Mouse (Mus musculus): ENCODE results near the gene Kdm5b. TPM values are rescaled to one million over a fixed set of nuclear protein-coding genes. Genes with fewer than 3 reads are reported as not detected.

Gene Kdm5b
- polyA plus RNA-seq, 1 experiment from 2014 or later = 28.9 TPM

GRCm38 (mm10) chr1:134591773-134592172 is 31.8 kb downstream of the Kdm5b start:
- H3K36me3 ChIP-seq = peaks cover 76% of the 10 kb centered on the region
- ATAC-seq (ENCODE audit: extremely low read depth, insufficient number of reproducible peaks, low FRiP score, low TSS enrichment) = no peak

GRCm38 (mm10) chr1:134597339-134598054 is 37.5 kb downstream of the Kdm5b start:
- WGBS = 73% methylated on average over 9 of the region's 9 CpGs
- Histone ChIP-seq H3K4me2 (no peak overlapping the region), H3K9me3 (no peaks in the 10 kb centered on the region), H3K9ac (no peak overlapping the region), H3K27me3 (replicated peaks) (no peaks in the 10 kb centered on the region), H3K36me3 (peaks cover 86% of the 10 kb centered on the region), H3K4me3 (no peak overlapping the region), H3K27ac (replicated peaks) (no peak overlapping the region), H3K4me1 (no peaks in the 10 kb centered on the region)
- ATAC-seq (ENCODE audit: extremely low read depth, insufficient number of reproducible peaks, low FRiP score, low TSS enrichment) = no peak

More at GRCm38 (mm10) chr1:134591773-134592172, 31.8 kb downstream of the Kdm5b start:
- Histone ChIP-seq H3K27me3 (replicated peaks) (no peaks in the 10 kb centered on the region), H3K27ac (replicated peaks) (no peak overlapping the region), H3K9ac (no peak overlapping the region), H3K9me3 (no peaks in the 10 kb centered on the region), H3K4me1 (no peaks in the 10 kb centered on the region), H3K4me2 (no peak overlapping the region), H3K4me3 (no peak overlapping the region)
- WGBS = 92% methylated on average over 2 of the region's 2 CpGs

DNA sequence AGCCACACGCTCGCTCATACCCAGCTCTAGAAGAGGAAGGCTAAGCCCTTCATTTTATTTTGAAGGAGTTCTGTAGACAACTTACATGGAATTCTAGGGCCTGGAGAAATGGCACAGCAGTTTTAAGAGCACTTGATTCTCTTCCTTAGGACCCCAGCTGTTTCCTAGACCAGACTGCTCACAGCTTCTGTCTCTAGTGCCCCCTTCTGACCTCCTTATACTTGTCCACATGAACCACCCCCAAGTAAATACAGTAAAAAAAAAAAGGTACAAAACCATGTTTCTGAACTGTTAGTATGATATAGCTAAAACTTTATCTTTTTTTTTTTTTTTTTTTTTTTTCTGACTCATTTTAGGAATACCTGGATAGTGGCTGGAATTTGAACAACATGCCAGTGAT is 44.1 kb downstream of the Kdm5b start:
- H3K9ac ChIP-seq = no peak overlapping the region
- ATAC-seq (ENCODE audit: extremely low read depth, insufficient number of reproducible peaks, low FRiP score, low TSS enrichment) = no peak
- no peak overlapping the region for H3K4me2 ChIP-seq
- H3K27ac ChIP-seq (replicated peaks) = no peak overlapping the region
- H3K36me3 ChIP-seq = peaks cover 88% of the 10 kb centered on the region
- no peak overlapping the region for H3K4me3 ChIP-seq
- no peaks in the 10 kb centered on the region for H3K4me1 ChIP-seq
- no peaks in the 10 kb centered on the region for H3K9me3 ChIP-seq
- WGBS = 96% methylated on average over 2 of the region's 2 CpGs
- H3K27me3 ChIP-seq (replicated peaks) = no peaks in the 10 kb centered on the region

DNA sequence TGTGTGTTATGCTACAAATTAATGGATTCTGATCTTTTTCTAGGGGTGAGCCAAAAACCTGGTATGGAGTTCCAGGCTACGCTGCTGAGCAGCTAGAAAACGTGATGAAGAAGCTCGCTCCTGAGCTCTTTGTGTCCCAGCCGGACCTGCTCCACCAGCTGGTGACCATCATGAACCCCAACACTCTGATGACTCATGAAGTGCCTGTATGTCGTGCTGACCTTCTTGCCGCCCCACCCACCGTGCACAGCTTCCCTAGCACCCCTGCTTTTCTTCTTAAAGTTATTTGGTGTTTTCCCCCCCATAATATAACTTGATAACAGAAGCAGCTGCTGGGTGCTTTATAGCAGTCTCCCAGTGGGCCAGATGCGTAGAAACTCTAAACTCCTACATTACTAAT is 45.7 kb downstream of the Kdm5b start:
- no peak for ATAC-seq (ENCODE audit: extremely low read depth, insufficient number of reproducible peaks, low FRiP score, low TSS enrichment)
- Histone ChIP-seq H3K9me3 (no peaks in the 10 kb centered on the region), H3K4me3 (no peak overlapping the region), H3K27me3 (replicated peaks) (no peaks in the 10 kb centered on the region), H3K4me2 (no peak overlapping the region), H3K36me3 (peaks cover 85% of the 10 kb centered on the region), H3K9ac (no peak overlapping the region), H3K27ac (replicated peaks) (no peak overlapping the region), H3K4me1 (no peaks in the 10 kb centered on the region)
- 80% methylated on average over 8 of the region's 8 CpGs for WGBS

- Histone ChIP-seq H3K4me3 (no peak overlapping the region), H3K36me3 (peaks cover 83% of the 10 kb centered on the region), H3K9me3 (no peaks in the 10 kb centered on the region), H3K9ac (no peak overlapping the region), H3K27me3 (replicated peaks) (no peaks in the 10 kb centered on the region), H3K4me2 (no peak overlapping the region), H3K4me1 (no peaks in the 10 kb centered on the region), H3K27ac (replicated peaks) (no peak overlapping the region)
- ATAC-seq (ENCODE audit: extremely low read depth, insufficient number of reproducible peaks, low FRiP score, low TSS enrichment) = no peak
- WGBS = 98% methylated on average over 2 of the region's 2 CpGs
Measured at GRCm38 (mm10) chr1:134606381-134606780, 46.4 kb downstream of the Kdm5b start.

GRCm38 (mm10) chr1:134607279-134607678 is 47.3 kb downstream of the Kdm5b start:
- no peaks in the 10 kb centered on the region for H3K9me3 ChIP-seq
- no peak overlapping the region for H3K4me3 ChIP-seq
- no peak for ATAC-seq (ENCODE audit: extremely low read depth, insufficient number of reproducible peaks, low FRiP score, low TSS enrichment)
- no peak overlapping the region for H3K4me2 ChIP-seq
- no peaks in the 10 kb centered on the region for H3K27me3 ChIP-seq (replicated peaks)
- no peaks in the 10 kb centered on the region for H3K4me1 ChIP-seq
- H3K9ac ChIP-seq = no peak overlapping the region
- peaks cover 79% of the 10 kb centered on the region for H3K36me3 ChIP-seq
- H3K27ac ChIP-seq (replicated peaks) = no peak overlapping the region
- WGBS = 88% methylated on average over 1 of the region's 1 CpGs

- H3K27me3 ChIP-seq (replicated peaks) = no peaks in the 10 kb centered on the region
- H3K4me2 ChIP-seq = no peak overlapping the region
- no peak overlapping the region for H3K4me3 ChIP-seq
- H3K27ac ChIP-seq (replicated peaks) = no peak overlapping the region
- WGBS = 80% methylated on average over 4 of the region's 4 CpGs
- H3K4me1 ChIP-seq = no peaks in the 10 kb centered on the region
- no peak for ATAC-seq (ENCODE audit: extremely low read depth, insufficient number of reproducible peaks, low FRiP score, low TSS enrichment)
- no peak overlapping the region for H3K9ac ChIP-seq
- H3K9me3 ChIP-seq = no peaks in the 10 kb centered on the region
- peaks cover 84% of the 10 kb centered on the region for H3K36me3 ChIP-seq
Measured at GRCm38 (mm10) chr1:134609172-134609571, 49.2 kb downstream of the Kdm5b start.

DNA sequence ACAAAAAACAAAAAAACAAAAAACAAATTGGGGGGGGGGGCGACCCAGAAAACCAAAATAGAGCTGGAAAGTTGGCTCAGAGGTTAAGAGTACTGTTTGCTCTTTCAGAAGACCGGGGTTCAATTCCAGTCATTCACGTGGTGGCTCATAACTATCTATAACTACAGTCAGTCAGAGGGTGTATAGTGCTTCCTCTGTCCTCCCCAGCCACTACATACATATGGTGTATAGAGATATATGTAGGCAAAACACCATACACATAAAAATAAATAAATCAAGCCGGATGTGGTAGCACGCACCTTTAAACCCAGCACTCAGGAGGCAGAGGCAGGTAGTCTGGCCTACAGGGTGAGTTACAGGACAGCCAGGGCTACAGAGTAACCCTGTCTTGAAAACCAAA is 54.6 kb downstream of the Kdm5b start:
- no peak overlapping the region for H3K4me3 ChIP-seq
- H3K27ac ChIP-seq (replicated peaks) = no peak overlapping the region
- H3K9me3 ChIP-seq = no peaks in the 10 kb centered on the region
- H3K4me2 ChIP-seq = no peak overlapping the region
- WGBS = 89% methylated on average over 5 of the region's 5 CpGs
- no peak for ATAC-seq (ENCODE audit: extremely low read depth, insufficient number of reproducible peaks, low FRiP score, low TSS enrichment)
- peaks cover 6% of the 10 kb centered on the region; the same call in 1 of the 2 replicates for H3K4me1 ChIP-seq
- H3K36me3 ChIP-seq = peaks cover 82% of the 10 kb centered on the region
- H3K27me3 ChIP-seq (replicated peaks) = no peaks in the 10 kb centered on the region
- H3K9ac ChIP-seq = no peak overlapping the region

DNA sequence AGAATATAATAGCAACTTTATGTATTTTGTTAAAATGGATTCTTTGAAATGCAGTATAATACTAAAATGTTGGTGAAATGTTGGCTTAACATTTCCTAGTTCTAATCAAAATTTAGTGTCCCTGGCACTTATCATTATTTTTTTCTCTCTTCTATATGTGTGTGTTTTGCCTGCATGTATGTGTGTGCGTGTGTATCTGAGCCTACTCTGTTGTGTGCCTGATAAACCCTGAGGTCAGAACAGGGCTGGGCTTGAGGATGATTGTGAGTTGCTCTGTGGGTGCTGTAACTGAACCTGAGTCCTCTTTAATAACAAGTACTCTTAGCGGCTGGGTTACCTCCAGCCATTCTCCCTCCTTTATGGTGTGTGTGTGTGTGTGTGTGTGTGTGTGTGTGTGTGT is 55.0 kb downstream of the Kdm5b start:
- Histone ChIP-seq H3K4me2 (no peak overlapping the region), H3K4me1 (peaks cover 6% of the 10 kb centered on the region; the same call in 1 of the 2 replicates), H3K36me3 (peaks cover 86% of the 10 kb centered on the region), H3K9me3 (no peaks in the 10 kb centered on the region), H3K27ac (replicated peaks) (no peak overlapping the region), H3K27me3 (replicated peaks) (no peaks in the 10 kb centered on the region), H3K9ac (no peak overlapping the region), H3K4me3 (no peak overlapping the region)
- 85% methylated on average over 2 of the region's 2 CpGs for WGBS
- no peak for ATAC-seq (ENCODE audit: extremely low read depth, insufficient number of reproducible peaks, low FRiP score, low TSS enrichment)

DNA sequence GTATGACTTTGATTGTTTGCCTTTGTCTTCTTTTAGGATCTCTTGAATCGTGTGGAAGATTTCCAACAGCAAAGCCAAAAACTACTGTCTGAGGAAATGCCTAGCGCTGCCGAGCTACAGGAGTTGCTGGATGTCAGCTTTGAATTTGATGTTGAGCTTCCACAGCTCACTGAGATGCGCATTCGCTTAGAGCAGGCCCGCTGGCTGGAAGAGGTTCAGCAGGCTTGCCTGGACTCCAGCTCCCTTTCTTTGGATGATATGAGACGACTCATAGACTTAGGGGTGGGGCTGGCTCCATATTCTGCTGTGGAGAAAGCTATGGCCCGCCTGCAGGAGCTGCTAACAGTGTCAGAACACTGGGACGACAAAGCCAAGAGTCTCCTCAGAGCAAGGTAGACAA is 57.7 kb downstream of the Kdm5b start:
- no peaks in the 10 kb centered on the region for H3K27me3 ChIP-seq (replicated peaks)
- no peaks in the 10 kb centered on the region for H3K9me3 ChIP-seq
- H3K4me2 ChIP-seq = no peak overlapping the region
- no peak overlapping the region for H3K4me3 ChIP-seq
- 77% methylated on average over 9 of the region's 9 CpGs for WGBS
- no peak overlapping the region for H3K9ac ChIP-seq
- H3K36me3 ChIP-seq = peaks cover 94% of the 10 kb centered on the region
- H3K27ac ChIP-seq (replicated peaks) = no peak overlapping the region
- H3K4me1 ChIP-seq = peaks cover 6% of the 10 kb centered on the region; the same call in 1 of the 2 replicates
- ATAC-seq (ENCODE audit: extremely low read depth, insufficient number of reproducible peaks, low FRiP score, low TSS enrichment) = no peak

DNA sequence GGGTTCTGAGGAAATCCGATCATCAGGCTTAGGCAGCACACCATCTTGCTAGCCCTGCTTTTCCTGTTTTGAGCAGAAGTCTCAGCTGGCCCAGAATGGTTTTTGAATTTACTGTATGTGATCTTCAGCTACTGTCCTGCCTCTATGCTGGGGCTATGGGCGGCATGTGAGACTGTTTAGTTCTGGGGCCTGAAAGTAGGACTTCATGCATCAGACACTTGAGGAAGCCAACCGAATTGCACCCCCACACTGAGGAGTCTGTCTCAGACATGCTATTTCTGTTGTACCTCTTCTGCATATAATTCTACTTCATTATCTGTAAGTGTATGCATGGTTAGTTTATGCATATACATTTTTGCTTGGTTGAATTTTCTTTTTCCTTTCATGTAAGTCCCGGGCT is 65.4 kb downstream of the Kdm5b start:
- Histone ChIP-seq H3K36me3 (peaks cover 99% of the 10 kb centered on the region), H3K4me3 (no peak overlapping the region), H3K4me2 (no peak overlapping the region), H3K27ac (replicated peaks) (no peak overlapping the region), H3K4me1 (no peaks in the 10 kb centered on the region), H3K9me3 (no peaks in the 10 kb centered on the region), H3K27me3 (replicated peaks) (no peaks in the 10 kb centered on the region), H3K9ac (no peak overlapping the region)
- no peak for ATAC-seq (ENCODE audit: extremely low read depth, insufficient number of reproducible peaks, low FRiP score, low TSS enrichment)
- 88% methylated on average over 4 of the region's 4 CpGs for WGBS

DNA sequence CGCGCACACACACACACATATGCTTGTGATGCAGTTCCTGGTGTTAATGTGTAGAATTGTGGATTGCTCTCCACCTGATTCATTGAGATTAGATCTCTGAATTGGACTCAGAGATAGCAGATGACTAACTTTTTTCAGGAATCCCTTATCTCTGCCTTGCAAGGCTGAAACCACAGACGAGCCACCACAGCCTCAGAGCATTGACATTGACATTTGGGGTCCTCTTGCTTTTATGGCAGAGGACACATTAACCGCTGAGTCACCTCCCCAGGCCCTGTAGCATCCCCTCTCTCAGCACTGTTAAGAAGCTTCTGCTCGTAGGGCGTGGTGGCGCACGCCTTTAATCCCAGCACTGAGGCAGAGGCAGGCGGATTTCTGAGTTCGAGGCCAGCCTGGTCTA is 69.5 kb downstream of the Kdm5b start:
- no peak overlapping the region for H3K27ac ChIP-seq (replicated peaks)
- no peaks in the 10 kb centered on the region for H3K4me1 ChIP-seq
- H3K4me3 ChIP-seq = no peak overlapping the region
- no peaks in the 10 kb centered on the region for H3K27me3 ChIP-seq (replicated peaks)
- WGBS = 90% methylated on average over 10 of the region's 10 CpGs
- H3K9me3 ChIP-seq = no peaks in the 10 kb centered on the region
- H3K9ac ChIP-seq = no peak overlapping the region
- ATAC-seq (ENCODE audit: extremely low read depth, insufficient number of reproducible peaks, low FRiP score, low TSS enrichment) = no peak
- H3K4me2 ChIP-seq = no peak overlapping the region
- H3K36me3 ChIP-seq = peaks cover 100% of the 10 kb centered on the region
